Mouse (Mus musculus) midbrain, embryonic 16.5 days (tissue): Measurements from ENCODE around the gene Cabp7. TPM values are rescaled to one million over a fixed set of nuclear protein-coding genes. Genes with fewer than 3 reads are reported as not detected.

Source experiments
- ATAC-seq: fragments of 200-750 bp; cut with Nextera tagmentation; 2 replicates; pipeline ENCODE4 v1.8.0; 2017; ENCODE audit warnings: moderate TSS enrichment
- H3K27ac ChIP-seq: fragments of 300-500 bp; sonication (generic); 2 replicates; pipeline ENCODE4 v1.5.1; 2014; ENCODE audit warnings: mild to moderate bottlenecking, low read length, mixed read lengths
- H3K27me3 ChIP-seq: fragments of 300-500 bp; sonication (generic); 2 replicates; pipeline ENCODE4 v1.6.1; 2014; ENCODE audit warnings: low read depth, low read length, mixed read lengths; ENCODE audit not compliant: control insufficient read depth, insufficient read depth
- H3K36me3 ChIP-seq: fragments of 300-500 bp; sonication (generic); 2 replicates; pipeline ENCODE4 v1.6.1; 2014; ENCODE audit warnings: mild to moderate bottlenecking, low read length, moderate library complexity, mixed read lengths; ENCODE audit not compliant: control insufficient read depth, insufficient read depth
- H3K4me1 ChIP-seq: fragments of 300-500 bp; sonication (generic); 2 replicates; pipeline ENCODE4 v1.6.1; 2014; ENCODE audit warnings: mild to moderate bottlenecking, low read length, mixed read lengths; ENCODE audit not compliant: control insufficient read depth, insufficient read depth
- H3K4me2 ChIP-seq: fragments of 300-500 bp; sonication (generic); 2 replicates; pipeline ENCODE4 v1.6.1; 2014; ENCODE audit warnings: mild to moderate bottlenecking, low read length, mixed read lengths
- H3K4me3 ChIP-seq: fragments of 300-500 bp; sonication (generic); 2 replicates; pipeline ENCODE4 v1.5.1; 2014; ENCODE audit warnings: low read depth, mild to moderate bottlenecking, low read length, moderate library complexity, mixed read lengths
- H3K9ac ChIP-seq: fragments of 300-500 bp; sonication (generic); 2 replicates; pipeline ENCODE4 v1.6.1; 2014; ENCODE audit warnings: low read depth, low read length, mixed read lengths
- H3K9me3 ChIP-seq: fragments of 300-500 bp; sonication (generic); replicated peaks from 2 replicates; pipeline ENCODE4 v1.6.1; 2014; ENCODE audit warnings: mild to moderate bottlenecking, low read length, mixed read lengths; ENCODE audit not compliant: control insufficient read depth, poor library complexity, severe bottlenecking
- WGBS: fragments of 180-500 bp; shearing (Covaris S2); extraction: QIAGEN DNeasy Blood & Tissue Kit; methylation state at CpG from one replicate; pipeline ENCODE4 v1.1.7; 2014; 5-methylcytosine and 5-hydroxymethylcytosine counted together
- polyA plus RNA-seq: library from polyadenylated mRNA; unstranded; fragments of >200 nt; fragmentation: Nextera tagmentation; extraction: Ambion mirVana; gene quantifications from 2 replicates; pipeline ENCODE4 v1.2.1, GENCODE M21; 2015

The Cabp7 gene
- polyA plus RNA-seq, 1 experiment from 2014 or later, result 1.2 TPM

DNA sequence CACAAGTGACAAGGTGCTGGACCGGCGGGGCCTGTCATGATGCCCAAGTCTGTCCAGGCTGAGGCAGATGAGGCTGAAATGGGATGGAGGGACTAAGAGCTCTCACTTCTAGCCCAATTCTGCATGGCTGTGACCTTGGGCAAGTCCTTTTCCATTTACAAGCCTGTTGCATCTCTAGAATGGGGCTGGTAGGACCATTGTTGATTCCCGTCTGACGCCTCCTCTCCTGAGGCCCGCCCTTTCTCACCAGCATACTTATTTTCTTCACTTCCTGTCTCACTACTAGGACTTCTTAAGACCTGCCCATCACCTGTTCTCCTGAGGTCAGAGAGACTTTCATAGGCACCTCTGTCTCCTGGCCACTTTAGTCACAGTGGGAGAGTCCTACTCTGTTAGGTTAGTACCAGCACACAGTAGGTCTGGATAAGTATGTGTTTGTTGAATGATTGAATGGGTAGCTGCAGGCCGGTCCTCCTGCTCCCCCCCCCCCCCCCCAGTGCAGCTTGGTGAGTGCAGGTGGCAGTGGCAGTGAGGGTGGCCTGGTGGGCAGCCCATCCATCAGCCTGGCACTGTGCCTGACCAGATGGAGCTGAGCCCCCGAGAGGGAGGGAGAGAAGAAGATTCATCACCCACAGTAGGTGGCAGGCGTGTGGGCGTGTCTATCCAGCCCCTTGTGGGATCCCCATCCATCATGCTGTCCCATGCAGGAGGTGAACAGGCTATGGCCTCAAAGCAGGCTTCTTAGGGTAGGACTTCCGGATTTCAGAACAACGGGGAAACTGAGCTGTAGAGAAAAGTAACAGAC, 10.6 kb upstream of the Cabp7 start:
- Histone ChIP-seq H3K4me3 (no peak overlapping the region), H3K36me3 (no peaks in the 10 kb centered on the region), H3K27ac (no peak overlapping the region), H3K9ac (no peak overlapping the region), H3K4me1 (peaks cover 15% of the 10 kb centered on the region), H3K27me3 (no peaks in the 10 kb centered on the region), H3K4me2 (no peak overlapping the region), H3K9me3 (no peaks in the 10 kb centered on the region)
- ATAC-seq, result no peak
- 76% methylated on average over 11 of the region's 11 CpGs for WGBS

DNA sequence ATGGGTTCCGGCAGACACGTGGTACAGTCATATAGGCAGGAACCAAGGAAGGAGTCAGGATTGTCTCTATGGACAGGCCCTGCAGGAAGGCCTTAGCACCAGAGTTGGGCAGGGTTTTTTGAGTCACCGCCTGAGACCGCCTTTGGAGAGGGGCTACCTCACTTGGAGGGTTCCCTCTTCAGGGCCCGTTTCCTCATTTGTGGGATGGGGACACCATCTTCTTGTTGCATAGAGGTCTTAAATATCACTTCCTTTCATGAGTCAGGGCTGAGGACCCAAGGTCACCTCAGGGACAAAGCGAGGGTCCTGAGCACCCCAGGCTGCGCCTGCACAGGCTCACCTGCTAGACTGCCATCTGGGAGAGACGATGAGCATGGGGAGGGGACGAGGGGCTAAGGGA, 9.9 kb upstream of the Cabp7 start:
- ATAC-seq, result no peak
- H3K9ac ChIP-seq, result no peak overlapping the region
- no peaks in the 10 kb centered on the region for H3K27me3 ChIP-seq
- peaks cover 8% of the 10 kb centered on the region; the same call in 1 of the 2 replicates for H3K4me1 ChIP-seq
- no peak overlapping the region for H3K4me3 ChIP-seq
- H3K27ac ChIP-seq, result no peak overlapping the region
- WGBS, result 90% methylated on average over 9 of the region's 9 CpGs
- H3K4me2 ChIP-seq, result no peak overlapping the region
- no peaks in the 10 kb centered on the region for H3K36me3 ChIP-seq
- H3K9me3 ChIP-seq, result no peaks in the 10 kb centered on the region

DNA sequence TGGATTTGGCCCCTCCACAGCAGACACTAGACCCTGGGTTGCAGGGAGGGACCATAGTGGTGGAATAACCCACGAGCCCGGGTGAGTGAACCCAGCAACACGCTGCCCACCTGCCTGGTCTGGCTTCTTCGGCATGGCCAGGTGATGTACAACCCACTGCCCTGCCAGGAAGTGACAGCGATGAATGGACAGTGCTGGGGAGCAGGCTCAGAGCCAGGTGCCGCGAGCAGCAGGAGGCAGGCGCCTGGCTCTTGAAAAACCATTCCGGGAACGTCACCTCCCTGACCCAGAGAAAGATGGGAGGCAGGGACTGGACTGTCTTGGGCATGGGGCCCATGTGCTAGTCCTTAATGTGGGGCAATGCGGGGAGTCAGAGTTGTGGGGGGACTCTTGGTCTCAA, 8.3 kb upstream of the Cabp7 start:
- no peak overlapping the region for H3K27ac ChIP-seq
- H3K36me3 ChIP-seq, result no peaks in the 10 kb centered on the region
- no peak for ATAC-seq
- no peak overlapping the region for H3K4me2 ChIP-seq
- H3K4me1 ChIP-seq, result 0 out of 2 replicates have a peak, but pooled peaks cover 2% of the 10 kb centered on the region
- peaks cover 5% of the 10 kb centered on the region for H3K27me3 ChIP-seq
- H3K9me3 ChIP-seq, result no peaks in the 10 kb centered on the region
- no peak overlapping the region for H3K9ac ChIP-seq
- no peak overlapping the region for H3K4me3 ChIP-seq
- WGBS, result 78% methylated on average over 11 of the region's 11 CpGs

DNA sequence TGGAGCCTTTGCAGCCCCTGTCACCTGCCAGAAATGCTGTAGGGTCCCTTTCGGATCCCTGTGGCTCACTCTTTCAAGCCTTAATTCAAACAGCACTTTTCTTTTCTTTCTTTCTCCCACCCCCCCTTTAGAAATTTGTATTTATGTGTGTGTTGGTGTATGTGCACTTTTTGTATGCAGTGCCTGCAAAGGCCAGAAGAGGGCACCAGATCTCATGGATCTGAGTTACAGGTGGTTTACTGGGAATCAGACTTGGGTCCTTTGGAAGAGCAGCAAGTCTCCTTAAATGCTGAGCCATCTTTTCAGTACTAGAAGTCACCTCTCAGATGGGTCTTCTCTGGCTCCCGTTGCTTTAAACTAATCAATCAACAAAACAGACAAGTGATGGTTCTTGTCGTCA, 7.5 kb upstream of the Cabp7 start:
- Histone ChIP-seq H3K9me3 (no peaks in the 10 kb centered on the region), H3K4me1 (0 out of 2 replicates have a peak, but pooled peaks cover 2% of the 10 kb centered on the region), H3K9ac (no peak overlapping the region), H3K27me3 (peaks cover 14% of the 10 kb centered on the region), H3K4me2 (no peak overlapping the region), H3K27ac (no peak overlapping the region), H3K4me3 (no peak overlapping the region), H3K36me3 (no peaks in the 10 kb centered on the region)
- no peak for ATAC-seq
- 96% methylated on average over 3 of the region's 3 CpGs for WGBS

DNA sequence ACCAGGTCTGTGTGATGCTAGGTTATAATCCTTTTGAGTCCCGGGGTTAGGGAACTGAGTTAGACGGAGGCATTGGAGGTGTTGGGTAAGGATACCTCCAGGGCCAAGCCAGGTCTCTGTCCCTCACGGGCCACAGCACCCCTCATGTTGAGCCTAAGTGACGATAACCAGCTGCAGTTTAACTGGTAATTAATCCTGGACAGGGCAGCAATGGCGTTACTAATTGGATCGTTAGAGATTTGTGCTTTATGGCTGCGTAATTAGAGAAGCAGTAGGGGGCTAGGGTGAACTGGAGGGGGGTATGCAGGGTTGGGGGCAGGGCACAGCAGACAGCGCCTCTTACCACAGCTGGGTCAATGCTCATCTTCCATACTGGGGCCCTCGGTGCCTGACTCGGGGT, 6.3 kb upstream of the Cabp7 start:
- H3K27me3 ChIP-seq, result peaks cover 24% of the 10 kb centered on the region
- WGBS, result 30% methylated on average over 10 of the region's 10 CpGs

DNA sequence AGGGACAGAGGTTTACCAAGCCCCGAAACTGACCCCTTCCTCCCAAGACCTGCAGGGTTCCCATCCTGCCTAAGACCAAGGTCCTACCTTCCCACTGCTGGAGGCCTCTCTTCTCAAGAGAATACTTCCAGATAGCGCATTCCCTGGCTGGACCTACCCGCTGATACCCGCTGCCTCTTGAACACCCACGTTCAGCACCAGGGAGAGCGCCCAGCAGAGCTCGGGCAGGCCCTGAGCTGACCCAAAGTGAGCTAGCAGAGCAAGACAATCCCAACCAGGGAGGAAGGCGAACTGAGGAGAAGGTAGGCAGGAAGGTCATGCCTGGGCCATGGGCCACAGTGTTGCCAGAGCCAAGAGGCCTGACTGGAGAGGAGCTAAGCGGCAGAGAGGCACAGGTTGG, 3.7 kb upstream of the Cabp7 start:
- WGBS, result 20% methylated on average over 9 of the region's 9 CpGs
- no peak overlapping the region for H3K9ac ChIP-seq
- no peak overlapping the region for H3K4me3 ChIP-seq
- H3K4me2 ChIP-seq, result no peak overlapping the region
- no peak overlapping the region for H3K27ac ChIP-seq
- no peaks in the 10 kb centered on the region for H3K36me3 ChIP-seq
- H3K4me1 ChIP-seq, result peaks cover 18% of the 10 kb centered on the region
- no peaks in the 10 kb centered on the region for H3K9me3 ChIP-seq
- peaks cover 35% of the 10 kb centered on the region for H3K27me3 ChIP-seq
- ATAC-seq, result no peak

More for the DNA sequence above, 6.3 kb upstream of the Cabp7 start:
- Histone ChIP-seq H3K36me3 (no peaks in the 10 kb centered on the region), H3K9ac (no peak overlapping the region), H3K27ac (no peak overlapping the region), H3K4me1 (peaks cover 2% of the 10 kb centered on the region; the same call in 1 of the 2 replicates), H3K4me2 (no peak overlapping the region), H3K9me3 (no peaks in the 10 kb centered on the region), H3K4me3 (no peak overlapping the region)
- no peak for ATAC-seq

DNA sequence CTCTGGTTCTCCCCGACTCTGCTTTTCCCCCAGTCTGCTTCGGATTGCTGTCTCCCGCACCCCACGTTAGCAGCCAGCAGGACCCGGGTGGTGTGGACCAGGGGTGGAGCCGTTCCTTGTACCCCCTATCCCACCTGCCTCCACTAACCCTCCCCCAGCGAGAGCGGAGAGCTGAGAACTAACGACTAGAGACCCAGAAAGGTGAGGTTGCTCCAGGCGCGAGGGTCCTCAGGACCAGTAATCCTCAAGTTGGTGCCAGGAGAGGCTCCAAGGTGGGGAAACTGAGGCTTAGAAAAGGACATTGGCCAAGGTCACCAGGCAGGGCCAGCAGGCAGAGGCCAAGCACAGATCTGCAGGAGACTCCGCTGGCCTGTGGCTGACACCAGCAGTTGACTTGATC, 707 bp upstream of the Cabp7 start:
- Histone ChIP-seq H3K4me1 (peaks cover 18% of the 10 kb centered on the region), H3K27me3 (peaks cover 51% of the 10 kb centered on the region), H3K9ac (peak overlapping the region; percentile 69), H3K4me2 (peak overlapping the region; percentile 100), H3K4me3 (peak overlapping the region; percentile 67), H3K9me3 (no peaks in the 10 kb centered on the region), H3K36me3 (no peaks in the 10 kb centered on the region), H3K27ac (no peak overlapping the region)
- no peak; the same call in 1 of the 2 replicates for ATAC-seq
- 3% methylated on average over 11 of the region's 12 CpGs for WGBS

DNA sequence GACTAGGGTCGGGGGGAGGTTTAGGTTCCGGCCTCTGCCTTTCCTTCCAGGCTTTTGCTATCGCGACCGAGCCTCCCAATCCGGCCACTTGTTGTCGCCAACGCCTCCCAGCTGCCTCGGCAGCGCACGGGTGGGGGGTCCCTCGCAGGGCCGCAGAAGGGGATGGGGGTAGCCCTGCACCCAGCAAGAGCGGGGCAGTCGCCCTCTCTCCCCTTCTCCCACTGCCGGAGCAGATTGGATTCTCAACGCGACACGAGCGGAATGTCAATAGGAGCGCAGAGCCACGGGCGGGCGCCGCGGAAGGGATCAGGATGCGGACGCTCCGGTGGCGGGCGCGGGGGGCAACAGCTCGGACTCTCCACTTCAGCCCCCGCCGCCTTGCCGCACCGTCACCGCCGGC, 609 bp downstream of the Cabp7 start:
- Histone ChIP-seq H3K4me1 (peaks cover 18% of the 10 kb centered on the region), H3K27ac (no peak overlapping the region), H3K9me3 (no peaks in the 10 kb centered on the region), H3K27me3 (peaks cover 51% of the 10 kb centered on the region), H3K4me3 (peak overlapping the region; percentile 67), H3K9ac (peak overlapping the region; percentile 69), H3K36me3 (no peaks in the 10 kb centered on the region), H3K4me2 (peak overlapping the region; percentile 100)
- WGBS, result under 1% methylated on average over 32 of the region's 39 CpGs
- peak; percentile 12; the same call in 1 of the 2 replicates for ATAC-seq

DNA sequence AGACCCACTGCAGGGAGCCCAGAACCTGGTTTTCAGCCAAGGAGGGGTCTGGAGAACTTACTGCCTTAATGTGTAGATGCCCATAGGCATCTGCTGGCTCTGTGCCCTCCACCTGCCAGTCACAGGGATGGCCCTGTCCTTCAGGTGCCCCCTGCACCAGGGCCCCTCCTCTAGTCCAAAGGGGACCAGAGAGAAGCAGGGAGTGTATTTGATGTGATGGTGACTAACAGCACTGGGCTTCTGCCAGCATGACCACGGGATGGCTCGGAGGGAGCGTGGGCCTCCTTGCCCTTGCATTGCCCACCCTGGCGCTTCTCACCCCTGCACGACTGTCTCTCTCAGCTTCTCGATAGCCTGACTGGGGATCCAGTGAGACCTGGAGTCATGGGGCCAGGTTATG, 1.9 kb downstream of the Cabp7 start:
- Histone ChIP-seq H3K9me3 (no peaks in the 10 kb centered on the region), H3K27ac (no peak overlapping the region), H3K36me3 (no peaks in the 10 kb centered on the region), H3K9ac (no peak overlapping the region), H3K4me2 (peak overlapping the region; percentile 100; the same call in 1 of the 2 replicates), H3K4me1 (peaks cover 16% of the 10 kb centered on the region), H3K4me3 (no peak overlapping the region), H3K27me3 (peaks cover 46% of the 10 kb centered on the region)
- 65% methylated on average over 6 of the region's 6 CpGs for WGBS
- no peak for ATAC-seq
